Mouse (Mus musculus): ENCODE results near the gene Pdk2. TPM values are rescaled to one million over a fixed set of nuclear protein-coding genes. Genes with fewer than 3 reads are reported as not detected.

The Pdk2 gene
- 100 to 1,000 TPM; 514 to 515 TPM for total RNA-seq (2021)
- long read RNA-seq, experiment 1, transcript Pdk2-201 (11 exons, 2,246 nt), result major isoform, 865 of 926 reads
- long read RNA-seq, experiment 1, partial matches to known transcripts, result 23 of 926 reads
- long read RNA-seq, experiment 1, other reads (novel, unspliced or antisense), result 38 of 926 reads
- long read RNA-seq, experiment 2, transcript Pdk2-201 (11 exons, 2,246 nt), result major isoform, 666 of 733 reads
- long read RNA-seq, experiment 2, partial matches to known transcripts, result 31 of 733 reads
- long read RNA-seq, experiment 2, other reads (novel, unspliced or antisense), result 36 of 733 reads

DNA sequence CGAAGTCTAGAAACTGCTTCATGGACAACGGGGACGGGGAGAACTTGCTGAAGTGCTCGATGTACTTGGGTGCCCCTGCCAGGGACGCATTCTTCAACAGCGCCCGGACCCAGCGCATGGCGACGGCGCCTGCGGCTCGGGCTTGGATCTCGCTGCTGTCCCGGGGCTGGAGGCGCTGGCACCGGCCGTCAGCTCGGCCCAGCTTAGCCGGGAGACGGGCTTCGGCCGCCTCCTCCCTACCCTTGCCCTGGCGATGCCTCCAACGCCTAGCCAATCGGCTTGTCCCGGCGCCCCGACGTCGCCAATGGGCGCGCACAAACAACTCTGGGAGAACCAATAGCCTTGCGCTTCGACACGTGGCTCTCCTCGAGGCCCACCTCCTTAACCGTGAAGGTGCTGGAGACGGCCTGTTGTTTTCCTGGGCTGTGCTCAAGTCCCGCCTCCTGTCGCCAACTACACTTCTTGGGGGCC lies at the start of gene Pdk2:
TSS of gene Pdk2 (minus strand) at position 216 of the 471 bp plus-strand sequence.
- DNase-seq (ENCODE audit: low spot score), result peak; percentile 96

GRCm38 (mm10) chr11:95088857-95089779 lies 48.0 kb upstream of the Pdk2 start:
- DNase-seq (ENCODE audit: low spot score), result peak; percentile 39

GRCm38 (mm10) chr11:95088286-95088685 lies 47.1 kb upstream of the Pdk2 start:
- no peak for DNase-seq (ENCODE audit: low spot score)

DNA sequence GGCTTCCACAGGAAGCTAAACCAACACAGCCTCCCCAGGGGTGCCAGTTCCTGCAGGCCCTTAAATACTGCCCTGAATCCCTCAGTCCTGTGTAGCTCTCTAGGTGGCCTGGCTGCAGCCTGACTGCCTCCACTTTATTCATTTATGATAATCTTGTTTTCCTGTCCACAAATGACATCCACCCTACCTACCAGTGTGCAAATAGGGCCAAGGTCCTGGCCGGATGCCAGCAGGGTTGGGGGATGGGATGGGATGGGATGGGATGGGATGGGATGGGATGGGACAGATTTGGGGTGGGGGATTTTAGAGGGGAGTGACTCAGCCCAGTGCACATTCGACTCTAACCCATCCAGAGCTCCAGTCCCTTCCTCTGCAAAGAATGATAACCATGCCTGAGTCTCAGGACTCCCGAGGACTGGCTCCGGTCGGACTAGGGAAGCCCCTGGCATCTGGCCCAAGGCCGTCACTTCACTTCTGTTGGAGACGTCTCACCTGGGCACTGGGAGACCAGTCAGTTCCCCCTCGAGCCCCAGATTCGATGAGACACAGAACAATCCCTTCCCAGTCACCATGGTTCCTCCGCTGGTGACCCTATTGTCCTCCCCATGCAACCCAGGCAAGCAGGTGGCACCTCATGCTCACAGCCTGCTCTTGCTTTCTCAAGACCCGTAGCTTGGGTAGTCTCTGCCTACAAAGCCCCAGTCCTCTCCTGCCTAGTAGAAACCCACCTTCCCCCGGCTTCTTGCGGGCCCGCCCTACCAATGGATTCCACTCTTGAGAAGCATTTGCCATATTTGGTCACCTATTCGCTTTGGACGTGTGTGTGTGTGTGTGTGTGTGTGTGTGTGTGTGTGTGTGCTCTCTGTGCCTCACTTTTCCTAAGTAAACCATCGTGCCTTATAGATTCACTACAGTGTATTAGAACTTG lies 46.4 kb upstream of the Pdk2 start:
- no peak for DNase-seq (ENCODE audit: low spot score)

DNA sequence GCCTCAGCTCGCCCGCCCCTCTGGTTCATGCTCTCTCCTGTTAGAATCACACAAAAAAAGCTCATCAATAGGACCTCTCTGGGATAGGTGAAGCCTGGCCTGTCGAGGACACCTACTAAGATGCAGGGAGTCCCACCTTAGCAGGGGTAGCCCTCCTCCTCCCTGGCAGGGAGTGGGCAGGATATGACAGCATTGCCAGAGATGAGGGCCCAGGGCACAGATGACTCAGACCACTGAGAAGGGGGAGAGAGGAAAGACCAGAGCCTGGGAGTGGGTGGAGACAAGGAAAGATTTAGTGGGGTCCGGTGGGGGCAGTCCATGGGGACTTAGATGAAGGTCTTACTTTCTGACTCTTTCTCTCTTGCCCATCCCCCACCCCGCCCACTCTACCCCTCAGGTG lies 45.1 kb upstream of the Pdk2 start:
- no peak for DNase-seq (ENCODE audit: low spot score)

GRCm38 (mm10) chr11:95085710-95086109 lies 44.6 kb upstream of the Pdk2 start:
- DNase-seq (ENCODE audit: low spot score), result no peak

DNA sequence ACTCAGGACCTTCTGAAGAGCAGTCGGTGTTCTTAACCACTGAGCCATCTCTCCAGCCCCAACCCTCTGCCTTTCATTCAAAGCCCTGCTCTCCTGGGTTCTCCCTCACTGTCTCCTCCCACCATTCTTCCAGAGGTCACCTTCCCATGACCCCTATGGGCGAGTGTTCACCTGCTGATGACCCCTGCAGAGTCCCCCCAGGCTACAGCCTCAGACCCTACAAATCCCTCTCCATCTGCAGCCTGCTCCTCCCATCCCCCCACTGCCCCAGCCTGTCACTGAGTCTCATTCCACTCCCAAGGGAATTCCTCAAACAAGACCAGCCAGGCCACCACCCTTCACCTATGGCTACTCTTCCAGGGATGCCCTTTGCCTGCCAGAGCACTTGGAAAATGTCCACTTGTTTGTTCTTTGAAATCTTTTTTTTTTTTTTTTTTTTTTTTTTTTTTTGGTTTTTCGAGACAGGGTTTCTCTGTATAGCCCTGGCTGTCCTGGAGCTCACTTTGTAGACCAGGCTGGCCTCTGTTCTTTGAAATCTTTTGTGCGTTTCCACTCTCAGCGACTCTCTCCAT lies 43.7 kb upstream of the Pdk2 start:
- no peak for DNase-seq (ENCODE audit: low spot score)

- no peak for DNase-seq (ENCODE audit: low spot score)
Measured at GRCm38 (mm10) chr11:95084175-95084574, 43.0 kb upstream of the Pdk2 start.

DNA sequence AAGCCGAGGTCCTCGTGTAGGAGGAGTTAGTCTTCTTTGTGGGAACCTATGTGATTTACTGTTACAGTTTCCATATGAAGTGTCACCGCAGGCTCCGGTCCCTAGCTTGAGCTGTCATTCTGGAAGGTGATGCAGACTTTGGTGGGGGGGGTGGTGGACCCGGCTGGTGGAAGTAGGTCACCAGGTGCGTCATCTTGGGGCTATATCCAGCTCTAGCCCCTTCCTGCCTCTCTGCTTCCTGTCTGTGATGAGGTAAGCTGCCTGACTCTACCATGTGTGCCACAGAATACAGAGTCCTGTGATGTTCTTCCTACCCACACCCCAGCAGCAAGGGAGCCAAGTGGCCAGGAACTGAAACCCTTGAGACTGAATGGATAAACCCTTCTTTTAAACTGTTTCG lies 41.7 kb upstream of the Pdk2 start:
- no peak for DNase-seq (ENCODE audit: low spot score)

DNA sequence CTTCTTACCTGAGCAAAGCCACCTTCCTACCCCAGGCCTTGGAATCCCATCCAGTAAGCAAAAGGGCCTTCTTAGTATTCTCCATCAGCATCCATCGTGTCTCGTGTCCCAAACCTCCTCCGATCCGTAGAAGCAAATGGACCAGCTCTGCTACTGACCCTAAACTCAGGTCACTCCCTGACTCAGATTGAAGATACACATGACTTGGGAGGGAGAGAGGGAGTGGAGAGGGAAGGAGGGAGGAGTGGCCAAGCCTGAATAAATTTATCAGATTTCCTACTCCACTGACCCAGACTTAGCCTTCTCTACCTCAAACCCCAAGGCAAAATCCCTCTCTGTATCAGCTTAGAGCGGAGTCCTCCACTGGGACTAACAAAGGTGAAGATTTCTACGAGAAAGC lies 39.6 kb upstream of the Pdk2 start:
- DNase-seq (ENCODE audit: low spot score), result no peak

DNA sequence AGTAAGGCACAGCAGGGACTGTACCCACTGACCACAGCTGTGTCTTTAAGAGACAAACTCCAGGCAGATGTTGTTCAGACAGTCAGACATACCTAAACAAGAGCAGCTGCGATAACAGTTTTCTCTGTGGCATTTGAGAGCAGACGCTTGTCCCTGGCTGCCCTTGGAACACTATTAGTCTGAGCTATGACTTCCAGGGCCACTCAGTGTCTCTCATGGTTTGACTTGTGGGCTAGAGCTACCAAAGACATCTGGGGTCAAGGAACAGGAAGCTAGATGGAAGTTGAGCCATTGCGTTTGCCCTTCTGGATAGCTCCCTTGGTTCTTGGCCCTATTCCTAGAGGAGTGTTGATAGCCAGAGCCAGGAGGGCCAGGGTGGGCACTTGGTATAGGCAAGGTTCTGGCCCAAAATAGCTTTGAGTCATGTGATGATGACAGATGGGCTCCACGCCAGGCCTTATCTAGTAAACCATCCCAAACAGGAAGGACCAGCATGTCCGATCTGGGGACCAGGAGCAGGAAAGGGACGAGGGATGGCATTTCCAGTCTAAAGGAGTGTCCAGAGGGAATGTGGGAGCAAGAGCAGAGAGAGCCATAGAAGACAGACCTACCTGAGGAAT lies 38.2 kb upstream of the Pdk2 start:
- DNase-seq (ENCODE audit: low spot score), result no peak

DNA sequence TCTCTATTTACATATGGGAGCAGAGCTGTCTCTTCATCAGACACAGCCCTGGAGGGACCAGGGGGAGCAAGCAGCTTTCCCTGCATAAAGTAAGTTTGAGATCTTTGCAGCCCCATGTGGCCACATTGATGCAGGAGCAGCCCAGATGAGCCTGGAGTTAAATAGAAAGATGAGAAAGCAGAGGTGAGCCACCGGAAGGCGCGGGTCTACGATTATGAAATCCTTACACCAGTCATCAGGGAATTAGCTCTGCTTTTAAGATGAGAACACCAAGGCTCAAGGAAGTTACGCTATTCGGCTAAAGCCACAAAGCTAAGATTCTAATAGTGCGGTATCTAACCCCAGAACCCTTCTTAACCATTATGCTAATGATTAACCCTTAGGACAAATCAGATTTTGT lies 36.8 kb upstream of the Pdk2 start:
- DNase-seq (ENCODE audit: low spot score), result no peak

- DNase-seq (ENCODE audit: low spot score), result peak; percentile 53
Measured at GRCm38 (mm10) chr11:95076536-95077111, 35.5 kb upstream of the Pdk2 start, which contains the start of gene Itga3. Gene Itga3 (minus strand): TSS chr11:95076801.

DNA sequence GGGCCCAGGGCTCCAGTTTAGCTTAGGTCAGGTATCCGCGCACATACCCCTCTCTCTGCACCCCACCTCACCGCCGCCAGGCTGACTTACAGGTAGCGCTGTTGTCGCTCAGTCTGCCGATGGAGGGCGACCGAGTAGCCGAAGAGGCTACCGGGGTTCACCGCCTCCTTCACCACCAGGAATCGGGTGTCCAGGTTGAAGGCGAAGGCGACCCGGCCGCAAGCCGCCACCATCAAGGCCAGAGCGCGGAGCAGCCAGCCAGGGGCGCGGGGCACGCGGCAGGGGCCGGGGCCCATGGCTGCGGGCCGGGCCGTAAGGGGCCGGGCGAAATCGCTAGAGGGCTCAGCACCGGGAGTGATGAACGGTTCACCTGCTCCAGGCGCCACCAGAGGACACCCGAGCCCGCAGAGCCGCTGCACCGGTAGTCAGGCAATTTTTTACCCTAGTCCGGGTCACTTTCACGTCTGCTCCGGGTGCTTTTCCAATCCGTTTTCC lies 34.9 kb upstream of the Pdk2 start:
- DNase-seq (ENCODE audit: low spot score), result peak; percentile 46

GRCm38 (mm10) chr11:95075197-95076040 lies 34.3 kb upstream of the Pdk2 start:
- no peak for DNase-seq (ENCODE audit: low spot score)

- DNase-seq (ENCODE audit: low spot score), result no peak
Measured at GRCm38 (mm10) chr11:95074694-95075093, 33.5 kb upstream of the Pdk2 start.

DNA sequence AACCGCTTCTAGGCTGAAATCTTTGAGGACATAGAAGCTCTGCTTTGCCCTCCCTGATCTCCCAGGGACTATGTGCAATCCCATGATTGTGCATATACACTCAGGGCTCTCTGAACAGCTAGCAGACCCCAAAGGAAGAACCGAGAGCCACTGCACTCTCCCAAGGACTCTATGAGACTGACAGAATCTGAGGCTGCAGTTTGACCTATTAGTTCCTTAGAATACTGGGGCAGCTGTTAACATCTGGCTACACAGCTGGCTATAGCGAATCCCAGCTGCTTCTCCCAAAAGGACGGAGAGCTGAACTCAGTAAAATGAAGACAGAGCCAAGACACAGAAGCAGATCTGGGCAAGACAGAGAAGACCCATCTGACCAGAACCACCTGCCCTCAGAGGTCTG lies 32.7 kb upstream of the Pdk2 start:
- no peak for DNase-seq (ENCODE audit: low spot score)

DNA sequence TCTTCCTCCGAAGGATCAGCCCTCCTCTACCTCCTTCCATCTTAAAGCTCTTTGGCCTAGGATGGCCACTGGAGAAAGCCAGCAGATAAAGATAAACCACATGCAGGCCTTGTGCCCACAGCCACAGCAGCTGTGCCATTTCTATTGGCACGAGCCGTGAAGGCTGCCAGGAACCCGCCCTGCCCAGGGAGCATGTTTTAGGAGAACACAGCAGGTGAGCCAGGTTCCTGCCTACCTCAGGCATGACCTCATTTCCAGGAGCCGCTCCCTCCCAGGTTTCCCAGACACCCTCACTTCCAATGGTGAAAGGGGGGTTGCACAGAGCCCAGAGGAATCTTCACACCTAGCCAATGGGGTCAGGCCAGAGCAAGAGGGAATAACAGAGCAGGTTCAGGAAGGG lies 31.6 kb upstream of the Pdk2 start:
- no peak for DNase-seq (ENCODE audit: low spot score)

DNA sequence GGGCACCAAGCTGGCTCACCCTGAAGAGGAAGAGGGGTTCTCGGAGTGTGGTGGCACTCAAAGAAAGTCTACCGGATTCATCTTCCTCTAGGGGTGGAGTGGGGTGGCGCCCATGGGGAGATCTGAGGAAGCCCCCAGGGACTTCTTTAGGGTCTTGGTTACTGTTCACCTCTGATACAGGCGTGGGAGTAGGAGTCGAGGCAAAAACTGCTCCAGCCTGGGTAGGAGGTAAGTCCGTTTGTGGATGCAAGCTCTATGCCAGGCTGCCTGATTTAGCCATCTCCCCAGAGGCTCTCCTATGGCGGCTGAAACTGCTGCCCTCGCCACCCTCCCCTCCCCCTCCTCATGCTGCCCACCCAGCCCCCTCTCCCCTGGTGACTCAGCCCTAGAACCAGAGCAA lies 31.0 kb upstream of the Pdk2 start:
- no peak for DNase-seq (ENCODE audit: low spot score)

Data from gastrocnemius, adult 18-20 months (tissue).